Mouse (Mus musculus): ENCODE results near the gene Zfp512b.

DNA sequence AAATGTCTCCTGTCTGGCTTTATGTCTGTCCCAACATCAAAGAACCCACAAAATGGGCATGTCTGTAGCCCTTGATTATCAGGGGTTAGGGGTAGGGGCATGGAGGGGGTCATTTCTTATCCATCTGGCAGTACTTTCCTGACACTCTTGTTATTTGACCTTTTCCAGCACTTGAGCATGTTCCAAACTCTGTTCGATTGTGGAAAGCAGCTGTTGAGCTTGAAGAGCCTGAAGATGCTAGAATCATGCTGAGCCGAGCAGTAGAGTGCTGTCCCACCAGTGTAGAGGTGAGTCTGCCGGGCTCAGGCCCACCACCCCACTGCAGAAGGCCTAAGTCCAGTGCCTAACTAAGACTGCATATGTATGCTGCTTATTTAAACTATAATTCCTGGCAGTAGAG lies 43.3 kb upstream of the Zfp512b start:
- TF ChIP-seq CTCF (conservative IDR thresholded peaks at IDR 0.05; ENCODE audit: insufficient read depth, insufficient read length, low read depth, low read length) (no peak), POLR2A (IDR thresholded peaks at IDR 0.05; ENCODE audit: low read depth, low read length) (no peak)
